Mouse (Mus musculus): Measurements from ENCODE around the gene Lsm8. TPM values are rescaled to one million over a fixed set of nuclear protein-coding genes. Genes with fewer than 3 reads are reported as not detected.
"Not testable (repeated sequence)": the region's sequence is repeated elsewhere in the genome, so short reads cannot be mapped to it uniquely, and the experiment has no call there.

Lsm8 gene
- 10 to 100 TPM; 44.9 to 49.8 TPM for total RNA-seq (2021)

- DNase-seq: peak; percentile 96 to 97
Measured at GRCm38 (mm10) chr6:18848051-18848701, at the start of gene Lsm8. Gene Lsm8, plus strand, starts transcription at chr6:18848579.

- DNase-seq: no peak
Measured at GRCm38 (mm10) chr6:18800869-18801511, 47.4 kb upstream of the Lsm8 start.

GRCm38 (mm10) chr6:18812623-18813022, 35.8 kb upstream of the Lsm8 start:
- no peak for DNase-seq

- no peak for DNase-seq
Measured at GRCm38 (mm10) chr6:18815606-18816005, 32.8 kb upstream of the Lsm8 start.

GRCm38 (mm10) chr6:18819343-18819742, 29.0 kb upstream of the Lsm8 start:
- DNase-seq: peak; percentile 50 to 63

GRCm38 (mm10) chr6:18820246-18820645, 28.1 kb upstream of the Lsm8 start:
- no peak for DNase-seq

- no peak for DNase-seq
Measured at GRCm38 (mm10) chr6:18822812-18823211, 25.6 kb upstream of the Lsm8 start.

GRCm38 (mm10) chr6:18832958-18833357, 15.4 kb upstream of the Lsm8 start:
- DNase-seq: peak; percentile 27 to 55

- not testable (repeated sequence) for DNase-seq
Measured at GRCm38 (mm10) chr6:18844529-18844928, 3.9 kb upstream of the Lsm8 start.

GRCm38 (mm10) chr6:18845571-18845970, 2.8 kb upstream of the Lsm8 start:
- not testable (repeated sequence) for DNase-seq

GRCm38 (mm10) chr6:18848702-18849061, 303 bp downstream of the Lsm8 start:
- DNase-seq: no peak

- no peak for DNase-seq
Measured at GRCm38 (mm10) chr6:18855323-18855722, 6.9 kb downstream of the Lsm8 start.

- no peak for DNase-seq
Measured at GRCm38 (mm10) chr6:18856487-18857078, 8.2 kb downstream of the Lsm8 start.

- no peak for DNase-seq
Measured at GRCm38 (mm10) chr6:18866018-18866417, 17.6 kb downstream of the Lsm8 start, which contains the start of gene Ankrd7. Gene Ankrd7, plus strand, starts transcription at chr6:18866318.

- no peak for DNase-seq
Measured at GRCm38 (mm10) chr6:18889030-18889429, 40.7 kb downstream of the Lsm8 start.

- DNase-seq: no peak
Measured at GRCm38 (mm10) chr6:18894142-18894541, 45.8 kb downstream of the Lsm8 start.

Other genes with a start within 250 kb of the Lsm8 start
- not detected for gene Ankrd7, start 17.7 kb downstream of the Lsm8 start, total RNA-seq (2021)